Mouse (Mus musculus): ENCODE results near the gene P4ha2. TPM values are rescaled to one million over a fixed set of nuclear protein-coding genes. Genes with fewer than 3 reads are reported as not detected.
A peak's percentile ranks its signal among the peaks of the same experiment; 100 is the strongest.

The P4ha2 gene
- total RNA-seq, 2 experiments from 2014 or later, result 27.2 to 46.2 TPM

- intact Hi-C loops (cut with DNase I), result loop anchor here (10.0 kb wide), 2 partner anchors 320 to 410 kb away; partner anchors contain the start of genes Fnip1 and Rapgef6
- no peak overlapping the region for H3K4me3 ChIP-seq
- peak; percentile 59 for DNase-seq
- TF ChIP-seq CTCF (IDR thresholded peaks at IDR 0.05), result no peak
- H3K27ac ChIP-seq, result peak overlapping the region; percentile 91
Measured at GRCm38 (mm10) chr11:54114746-54115145, 14.9 kb downstream of the P4ha2 start.

- intact Hi-C loops (cut with DNase I), result loop anchor here (10.0 kb wide), 2 partner anchors 320 to 410 kb away; partner anchors contain the start of genes Fnip1 and Rapgef6
- Histone ChIP-seq H3K4me3 (0 out of 2 replicates have a peak overlapping the region, but pooled peaks have one; percentile 6), H3K27ac (peak overlapping the region; percentile 91)
- DNase-seq, result peak; percentile 32
- no peak for TF ChIP-seq CTCF (IDR thresholded peaks at IDR 0.05)
Measured at GRCm38 (mm10) chr11:54115301-54115700, 15.4 kb downstream of the P4ha2 start.

GRCm38 (mm10) chr11:54115911-54116310 lies 16.0 kb downstream of the P4ha2 start:
- DNase-seq, result peak; percentile 21
- no peak overlapping the region for H3K4me3 ChIP-seq
- no peak for TF ChIP-seq CTCF (IDR thresholded peaks at IDR 0.05)
- intact Hi-C loops (cut with DNase I), result loop anchor here (10.0 kb wide), 2 partner anchors 319 to 409 kb away; partner anchors contain the start of genes Fnip1 and Rapgef6
- H3K27ac ChIP-seq, result peak overlapping the region; percentile 91

GRCm38 (mm10) chr11:54116406-54116805 lies 16.5 kb downstream of the P4ha2 start:
- no peak overlapping the region for H3K4me3 ChIP-seq
- DNase-seq, result peak; percentile 33
- TF ChIP-seq CTCF (IDR thresholded peaks at IDR 0.05), result no peak
- H3K27ac ChIP-seq, result peak overlapping the region; percentile 91
- intact Hi-C loops (cut with DNase I), result loop anchor here (10.0 kb wide), 2 partner anchors 318 to 408 kb away; partner anchors contain the start of genes Fnip1 and Rapgef6

GRCm38 (mm10) chr11:54117096-54117495 lies 17.2 kb downstream of the P4ha2 start:
- no peak overlapping the region for H3K4me3 ChIP-seq
- intact Hi-C loops (cut with DNase I), result loop anchor here (10.0 kb wide), 2 partner anchors 318 to 408 kb away; partner anchors contain the start of genes Fnip1 and Rapgef6
- TF ChIP-seq CTCF (IDR thresholded peaks at IDR 0.05), result no peak
- DNase-seq, result no peak
- no peak overlapping the region for H3K27ac ChIP-seq

GRCm38 (mm10) chr11:54119126-54119525 lies 19.2 kb downstream of the P4ha2 start:
- TF ChIP-seq CTCF (IDR thresholded peaks at IDR 0.05), result no peak
- peak; percentile 9 for DNase-seq
- intact Hi-C loops (cut with DNase I), result loop anchor here (10.0 kb wide), 2 partner anchors 316 to 406 kb away; partner anchors contain the start of genes Fnip1 and Rapgef6
- Histone ChIP-seq H3K27ac (no peak overlapping the region), H3K4me3 (no peak overlapping the region)

- DNase-seq, result peak; percentile 6
- no peak overlapping the region for H3K4me3 ChIP-seq
- H3K27ac ChIP-seq, result no peak overlapping the region
- TF ChIP-seq CTCF (IDR thresholded peaks at IDR 0.05), result no peak
- intact Hi-C loops (cut with DNase I), result loop anchor here (10.0 kb wide), 2 partner anchors 315 to 405 kb away; partner anchors contain the start of genes Fnip1 and Rapgef6
Measured at GRCm38 (mm10) chr11:54119740-54120360, 20.0 kb downstream of the P4ha2 start.

- peak overlapping the region; percentile 86 for H3K27ac ChIP-seq
- peak; percentile 55 for TF ChIP-seq CTCF (IDR thresholded peaks at IDR 0.05)
Measured at GRCm38 (mm10) chr11:54122416-54123264, 22.7 kb downstream of the P4ha2 start.

GRCm38 (mm10) chr11:54125982-54126648 lies 26.2 kb downstream of the P4ha2 start:
- TF ChIP-seq CTCF (IDR thresholded peaks at IDR 0.05), result no peak
- intact Hi-C loops (cut with DNase I), result loop anchor here (5.0 kb wide), 1 partner anchor 231 kb away; no protein-coding TSS in a partner anchor
- Histone ChIP-seq H3K27ac (no peak overlapping the region), H3K4me3 (no peak overlapping the region)
- DNase-seq, result no peak

More at GRCm38 (mm10) chr11:54122416-54123264, 22.7 kb downstream of the P4ha2 start:
- intact Hi-C loops (cut with DNase I), result no loop called here
- H3K4me3 ChIP-seq, result peak overlapping the region; percentile 39
- DNase-seq, result peak; percentile 92

GRCm38 (mm10) chr11:54126654-54127374 lies 26.9 kb downstream of the P4ha2 start:
- H3K27ac ChIP-seq, result peak overlapping the region; percentile 35; the same call in 1 of the 2 replicates
- peak; percentile 20 for DNase-seq
- intact Hi-C loops (cut with DNase I), result loop anchor here (5.0 kb wide), 1 partner anchor 230 kb away; no protein-coding TSS in a partner anchor
- no peak overlapping the region for H3K4me3 ChIP-seq
- TF ChIP-seq CTCF (IDR thresholded peaks at IDR 0.05), result no peak

GRCm38 (mm10) chr11:54127397-54127796 lies 27.5 kb downstream of the P4ha2 start:
- Histone ChIP-seq H3K4me3 (no peak overlapping the region), H3K27ac (peak overlapping the region; percentile 35; the same call in 1 of the 2 replicates)
- intact Hi-C loops (cut with DNase I), result loop anchor here (5.0 kb wide), 1 partner anchor 230 kb away; no protein-coding TSS in a partner anchor
- no peak for TF ChIP-seq CTCF (IDR thresholded peaks at IDR 0.05)
- DNase-seq, result no peak
